Mouse (Mus musculus): ENCODE data around the gene Taf15. TPM values are rescaled to one million over a fixed set of nuclear protein-coding genes. Genes with fewer than 3 reads are reported as not detected.
"Not testable (repeated sequence)": the region's sequence is repeated elsewhere in the genome, so short reads cannot be mapped to it uniquely, and the experiment has no call there.

The Taf15 gene
- polyA plus RNA-seq, 1 experiment from 2014 or later = 13.4 TPM

DNA sequence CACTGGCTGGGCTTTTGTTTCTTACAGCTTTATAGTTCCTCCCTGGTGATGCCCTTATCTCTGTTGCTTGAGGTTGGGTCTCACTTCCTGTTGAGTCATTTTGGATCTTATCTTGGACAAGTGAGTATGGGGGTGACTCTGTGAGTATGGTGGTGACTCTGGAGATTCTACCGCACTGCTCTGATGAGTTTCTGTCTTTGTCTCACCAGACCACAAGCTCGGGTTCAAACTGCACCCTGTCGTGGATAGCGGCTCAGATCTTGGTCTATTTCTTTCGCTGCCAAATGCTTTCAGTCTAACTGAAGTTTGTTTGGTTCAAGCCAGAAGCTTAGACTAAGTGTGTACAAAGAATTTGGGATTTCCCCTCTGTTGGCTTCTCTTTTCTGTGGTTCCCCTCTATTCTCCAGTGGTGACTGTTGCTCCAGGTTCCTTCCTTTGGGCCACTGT is 77.3 kb downstream of the Taf15 start:
- Histone ChIP-seq H3K4me1 (no peaks in the 10 kb centered on the region), H3K4me3 (replicated peaks) (no peak overlapping the region), H3K27ac (no peak overlapping the region), H3K9ac (no peak overlapping the region), H3K27me3 (replicated peaks) (no peaks in the 10 kb centered on the region), H3K4me2 (no peak overlapping the region), H3K9me3 (no peaks in the 10 kb centered on the region), H3K36me3 (no peaks in the 10 kb centered on the region)
- ATAC-seq (ENCODE audit: insufficient read depth, low FRiP score, low read depth) = no peak
- WGBS = 83% methylated on average over 5 of the region's 5 CpGs

DNA sequence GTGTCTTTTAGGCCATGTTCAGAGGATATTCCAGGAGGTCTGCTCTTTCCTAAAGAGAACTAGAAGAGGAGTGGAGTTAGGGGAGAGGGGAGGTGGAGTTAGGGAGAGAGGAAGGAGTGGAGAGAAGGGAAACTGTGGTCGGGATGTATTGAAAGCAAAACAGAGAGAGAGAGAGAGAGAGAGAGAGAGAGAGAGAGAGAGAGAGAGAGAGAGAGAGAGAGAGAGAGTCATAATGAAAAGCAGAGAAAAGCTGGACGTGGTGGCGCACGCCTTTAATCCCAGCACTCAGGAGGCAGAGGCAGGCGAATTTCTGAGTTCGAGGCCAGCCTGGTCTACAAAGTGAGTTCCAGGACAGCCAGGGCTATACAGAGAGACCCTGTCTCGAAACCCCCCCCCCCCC is 78.2 kb downstream of the Taf15 start:
- not testable (repeated sequence) for H3K36me3 ChIP-seq; H3K9ac ChIP-seq; H3K4me3 ChIP-seq (replicated peaks); H3K4me1 ChIP-seq; ATAC-seq (ENCODE audit: insufficient read depth, low FRiP score, low read depth); H3K9me3 ChIP-seq; H3K27ac ChIP-seq; H3K4me2 ChIP-seq; H3K27me3 ChIP-seq (replicated peaks)
- 85% methylated on average over 7 of the region's 7 CpGs for WGBS

- WGBS = 65% methylated on average over 5 of the region's 5 CpGs
- H3K27me3 ChIP-seq (replicated peaks) = no peaks in the 10 kb centered on the region
- H3K4me2 ChIP-seq = no peak overlapping the region
- no peaks in the 10 kb centered on the region for H3K36me3 ChIP-seq
- H3K4me3 ChIP-seq (replicated peaks) = no peak overlapping the region
- no peaks in the 10 kb centered on the region for H3K4me1 ChIP-seq
- no peak overlapping the region for H3K27ac ChIP-seq
- H3K9me3 ChIP-seq = no peaks in the 10 kb centered on the region
- no peak for ATAC-seq (ENCODE audit: insufficient read depth, low FRiP score, low read depth)
- H3K9ac ChIP-seq = no peak overlapping the region
Observed at GRCm38 (mm10) chr11:83551668-83552067, 78.8 kb downstream of the Taf15 start.

Other genes starting within 250 kb of the Taf15 start
- 1.1 and 2.6 TPM in 2 replicates for gene Slfn14, start 186.4 kb upstream of the Taf15 start, polyA plus RNA-seq (2015; fragmentation: Nextera tagmentation; extraction: Ambion mirVana)
- 42.3 and 53.0 TPM in 2 replicates for gene Ap2b1, start 174.1 kb upstream of the Taf15 start, polyA plus RNA-seq (2015; fragmentation: Nextera tagmentation; extraction: Ambion mirVana)
- 14.0 TPM in 2 replicates for gene Pex12, start 170.5 kb upstream of the Taf15 start, polyA plus RNA-seq (2015; fragmentation: Nextera tagmentation; extraction: Ambion mirVana)
- gene Rasl10b, start 63.9 kb upstream of the Taf15 start, polyA plus RNA-seq (2015; fragmentation: Nextera tagmentation; extraction: Ambion mirVana) = 2.4 and 2.7 TPM in 2 replicates
- gene Gas2l2, start 43.6 kb upstream of the Taf15 start, polyA plus RNA-seq (2015; fragmentation: Nextera tagmentation; extraction: Ambion mirVana) = 0.08 TPM in 1 of 2 replicates, not detected in the other
- gene 1700020L24Rik, start 35.4 kb upstream of the Taf15 start, polyA plus RNA-seq (2015; fragmentation: Nextera tagmentation; extraction: Ambion mirVana) = 0.72 and 1.1 TPM in 2 replicates
- 2.4 and 3.1 TPM in 2 replicates for gene Mmp28, start 10.0 kb upstream of the Taf15 start, polyA plus RNA-seq (2015; fragmentation: Nextera tagmentation; extraction: Ambion mirVana)
- not detected in 2 replicates for gene Heatr9, start 49.1 kb downstream of the Taf15 start, polyA plus RNA-seq (2015; fragmentation: Nextera tagmentation; extraction: Ambion mirVana)
- 1.6 and 1.7 TPM in 2 replicates for gene Ccl5, start 57.4 kb downstream of the Taf15 start, polyA plus RNA-seq (2015; fragmentation: Nextera tagmentation; extraction: Ambion mirVana)
- gene Ccl9, start 105.5 kb downstream of the Taf15 start, polyA plus RNA-seq (2015; fragmentation: Nextera tagmentation; extraction: Ambion mirVana) = 12.9 and 14.2 TPM in 2 replicates
- 12.5 and 16.1 TPM in 2 replicates for gene Ccl6, start 120.0 kb downstream of the Taf15 start, polyA plus RNA-seq (2015; fragmentation: Nextera tagmentation; extraction: Ambion mirVana)
- gene Rpl9-ps1, start 172.5 kb downstream of the Taf15 start, polyA plus RNA-seq (2015; fragmentation: Nextera tagmentation; extraction: Ambion mirVana) = not detected in 2 replicates
- gene Ccl3, start 176.3 kb downstream of the Taf15 start, polyA plus RNA-seq (2015; fragmentation: Nextera tagmentation; extraction: Ambion mirVana) = 0.66 and 1.0 TPM in 2 replicates
- gene Ccl4, start 189.5 kb downstream of the Taf15 start, polyA plus RNA-seq (2015; fragmentation: Nextera tagmentation; extraction: Ambion mirVana) = 0.21 and 0.71 TPM in 2 replicates
- gene Wfdc17, start 230.9 kb downstream of the Taf15 start, polyA plus RNA-seq (2015; fragmentation: Nextera tagmentation; extraction: Ambion mirVana) = 4.7 and 6.0 TPM in 2 replicates
- 0.57 and 0.66 TPM in 2 replicates for gene Wfdc18, start 235.9 kb downstream of the Taf15 start, polyA plus RNA-seq (2015; fragmentation: Nextera tagmentation; extraction: Ambion mirVana)

Data from stomach, embryonic 15.5 days (tissue).